ENCODE assay signal across 35 mouse cellular contexts in genomic region chr16:61441881-61442280, GRCm38 (mm10).
A peak's percentile ranks its signal among the peaks of the same experiment; 100 is the strongest.
DNase-seq lines count a peak whose midpoint lies in the region; ATAC-seq and TF ChIP-seq lines count a peak whose summit lies in the region.
"Had no signal": no experiment of that assay in that cellular context is flagged by ENCODE, and none has a peak within 500 bp of the region (broad histone marks: within the 10 kb centered on the region; RNA-seq: fewer than 3 reads in every experiment).

No protein-coding gene starts in this region.

- ATAC-seq in forebrain, embryonic 14.5 days: no peak
- ATAC-seq in forebrain, embryonic 12.5 days (ENCODE audit: low FRiP score): no peak
- ATAC-seq in lung, embryonic 14.5 days (ENCODE audit: insufficient read depth): no peak
- no peak for ATAC-seq in lung, postnatal 0 days
- ATAC-seq: activated CD4-positive, CD25-positive, alpha-beta regulatory T cell, adult 4 months; forebrain, embryonic 13.5 days; inflammation-experienced regulatory T-cells, adult 6 months had no signal

- no peaks in the 10 kb centered on the region for H3K4me1 ChIP-seq in forebrain, embryonic 14.5 days (ENCODE audit: control insufficient read depth, insufficient read depth, low read length)
- H3K4me1 ChIP-seq in forebrain, embryonic 12.5 days: no peaks in the 10 kb centered on the region
- no peaks in the 10 kb centered on the region for H3K4me1 ChIP-seq in lung, embryonic 14.5 days (ENCODE audit: insufficient read depth)
- no peaks in the 10 kb centered on the region for H3K4me1 ChIP-seq in lung, postnatal 0 days (ENCODE audit: insufficient read depth, low read depth, low read length)
- H3K4me1 ChIP-seq: embryonic facial prominence, embryonic 15.5 days; forebrain, embryonic 13.5 days; heart, embryonic 10.5 days; heart, embryonic 15.5 days; hindbrain, embryonic 13.5 days; kidney, embryonic 15.5 days; limb, embryonic 10.5 days; limb, embryonic 15.5 days; liver, embryonic 13.5 days; midbrain, embryonic 10.5 days; neural tube, embryonic 15.5 days had no signal

- no peaks in the 10 kb centered on the region for H3K36me3 ChIP-seq in forebrain, embryonic 14.5 days (ENCODE audit: control insufficient read depth, insufficient read depth, low read length)
- H3K36me3 ChIP-seq in forebrain, embryonic 12.5 days (replicated peaks): no peaks in the 10 kb centered on the region
- H3K36me3 ChIP-seq in lung, embryonic 14.5 days (ENCODE audit: insufficient read depth): no peaks in the 10 kb centered on the region
- H3K36me3 ChIP-seq in lung, postnatal 0 days (ENCODE audit: insufficient read depth, low read length): no peaks in the 10 kb centered on the region
- H3K36me3 ChIP-seq: embryonic facial prominence, embryonic 15.5 days; heart, embryonic 10.5 days; heart, embryonic 15.5 days; hindbrain, embryonic 13.5 days; kidney, embryonic 15.5 days; limb, embryonic 10.5 days; limb, embryonic 15.5 days; liver, embryonic 13.5 days; midbrain, embryonic 10.5 days; neural tube, embryonic 15.5 days had no signal

- H3K27me3 ChIP-seq in forebrain, embryonic 14.5 days (replicated peaks; ENCODE audit: control insufficient read depth, insufficient read depth, low read length): no peaks in the 10 kb centered on the region
- H3K27me3 ChIP-seq in forebrain, embryonic 12.5 days: no peaks in the 10 kb centered on the region
- H3K27me3 ChIP-seq in lung, embryonic 14.5 days (ENCODE audit: insufficient read depth, low read length): no peaks in the 10 kb centered on the region
- no peaks in the 10 kb centered on the region for H3K27me3 ChIP-seq in lung, postnatal 0 days (replicated peaks; ENCODE audit: insufficient read depth, low read length)
- H3K27me3 ChIP-seq: CH12.LX; embryonic facial prominence, embryonic 15.5 days; forebrain, embryonic 13.5 days; heart, embryonic 15.5 days; hindbrain, embryonic 13.5 days; kidney, embryonic 15.5 days; limb, embryonic 15.5 days; liver, embryonic 13.5 days; neural tube, embryonic 15.5 days had no signal

- no peak for TF ChIP-seq EP300 in lung, postnatal 0 days (IDR thresholded peaks at IDR 0.05)

- H3K27ac ChIP-seq in forebrain, embryonic 14.5 days (ENCODE audit: low read depth, low read length): no peak overlapping the region
- no peak overlapping the region for H3K27ac ChIP-seq in forebrain, embryonic 12.5 days
- no peak overlapping the region for H3K27ac ChIP-seq in lung, embryonic 14.5 days (ENCODE audit: low read depth)
- H3K27ac ChIP-seq in lung, postnatal 0 days (ENCODE audit: low read length): no peak overlapping the region
- H3K27ac ChIP-seq: embryonic facial prominence, embryonic 15.5 days; forebrain, embryonic 13.5 days; heart, embryonic 10.5 days; heart, embryonic 15.5 days; hindbrain, embryonic 13.5 days; kidney, embryonic 15.5 days; layer of hippocampus, adult 2 months; limb, embryonic 10.5 days; limb, embryonic 15.5 days; liver, embryonic 13.5 days; midbrain, embryonic 10.5 days; neural tube, embryonic 15.5 days; stomach, postnatal 0 days had no signal

- no peak overlapping the region for H3K4me2 ChIP-seq in forebrain, embryonic 14.5 days (ENCODE audit: low read length)
- no peak overlapping the region for H3K4me2 ChIP-seq in forebrain, embryonic 12.5 days
- H3K4me2 ChIP-seq in lung, embryonic 14.5 days: no peak overlapping the region
- H3K4me2 ChIP-seq in lung, postnatal 0 days (replicated peaks; ENCODE audit: low read depth, low read length): no peak overlapping the region
- H3K4me2 ChIP-seq: embryonic facial prominence, embryonic 15.5 days; forebrain, embryonic 13.5 days; heart, embryonic 15.5 days; hindbrain, embryonic 13.5 days; kidney, embryonic 15.5 days; limb, embryonic 15.5 days; liver, embryonic 13.5 days; neural tube, embryonic 15.5 days had no signal

- H3K4me3 ChIP-seq in forebrain, embryonic 14.5 days (ENCODE audit: low read depth, low read length): no peak overlapping the region
- H3K4me3 ChIP-seq in forebrain, embryonic 12.5 days (replicated peaks): no peak overlapping the region
- H3K4me3 ChIP-seq in lung, embryonic 14.5 days (ENCODE audit: low read depth, low read length): no peak overlapping the region
- no peak overlapping the region for H3K4me3 ChIP-seq in lung, postnatal 0 days (ENCODE audit: low read depth, low read length)
- H3K4me3 ChIP-seq: embryonic facial prominence, embryonic 15.5 days; forebrain, embryonic 13.5 days; heart, embryonic 10.5 days; heart, embryonic 15.5 days; hindbrain, embryonic 13.5 days; kidney, embryonic 15.5 days; layer of hippocampus, adult 2 months; limb, embryonic 10.5 days; limb, embryonic 15.5 days; liver, embryonic 13.5 days; midbrain, embryonic 10.5 days; neural tube, embryonic 15.5 days had no signal

- no peak for TF ChIP-seq CTCF in lung, embryonic 14.5 days (IDR thresholded peaks at IDR 0.05; ENCODE audit: low read depth)
- no peak for TF ChIP-seq CTCF in lung, postnatal 0 days (IDR thresholded peaks at IDR 0.05)

- DNase-seq in cerebellum, adult 9-10 months: peak; percentile 2
- no peak for DNase-seq in cerebellum, adult 8-10 months
- DNase-seq in forebrain, embryonic 14.5 days (ENCODE audit: low spot score): peak; percentile 2
- DNase-seq in lung, embryonic 14.5 days: peak; percentile 12
- DNase-seq in lung, postnatal 0 days (ENCODE audit: low spot score): no peak
- peak; percentile 27 for DNase-seq in mesoderm, embryonic 11.5 days (ENCODE audit: low read depth, low spot score)
- no peak for DNase-seq in layer of hippocampus, postnatal 14 days (ENCODE audit: low spot score in 2 of 2)
- DNase-seq: adrenal gland, adult 2 months; adrenal gland, postnatal 36 days; cerebellum, adult 11 months; gastrocnemius, postnatal 14 days; kidney, adult 11 months; kidney, postnatal 36 days; liver, embryonic 13.5 days; lung, adult 18-20 months; lung, postnatal 14 days; right cerebral cortex, postnatal 4 days; thymus, adult 18-20 months; thymus, postnatal 36 days had no signal

- 89% methylated on average over 2 of the region's 2 CpGs for WGBS in forebrain, embryonic 14.5 days
- WGBS in forebrain, embryonic 12.5 days: 86% methylated on average over 2 of the region's 2 CpGs
- 64% methylated on average over 2 of the region's 2 CpGs for WGBS in lung, embryonic 14.5 days
- WGBS in lung, postnatal 0 days: 87% methylated on average over 2 of the region's 2 CpGs

- H3K9me3 ChIP-seq in forebrain, embryonic 14.5 days (replicated peaks; ENCODE audit: control insufficient read depth, low read length): no peaks in the 10 kb centered on the region
- no peaks in the 10 kb centered on the region for H3K9me3 ChIP-seq in forebrain, embryonic 12.5 days
- H3K9me3 ChIP-seq in lung, embryonic 14.5 days (ENCODE audit: low read depth, low read length): no peaks in the 10 kb centered on the region
- no peaks in the 10 kb centered on the region for H3K9me3 ChIP-seq in lung, postnatal 0 days (ENCODE audit: low read length)
- H3K9me3 ChIP-seq: embryonic facial prominence, embryonic 15.5 days; forebrain, embryonic 13.5 days; heart, embryonic 10.5 days; heart, embryonic 15.5 days; hindbrain, embryonic 13.5 days; kidney, embryonic 15.5 days; limb, embryonic 10.5 days; limb, embryonic 15.5 days; liver, embryonic 13.5 days; midbrain, embryonic 10.5 days; neural tube, embryonic 15.5 days had no signal

- H3K9ac ChIP-seq in forebrain, embryonic 14.5 days (ENCODE audit: low read length): no peak overlapping the region
- no peak overlapping the region for H3K9ac ChIP-seq in forebrain, embryonic 12.5 days
- no peak overlapping the region for H3K9ac ChIP-seq in lung, embryonic 14.5 days
- H3K9ac ChIP-seq in lung, postnatal 0 days (replicated peaks; ENCODE audit: low read depth): no peak overlapping the region
- H3K9ac ChIP-seq: embryonic facial prominence, embryonic 15.5 days; forebrain, embryonic 13.5 days; heart, embryonic 15.5 days; hindbrain, embryonic 13.5 days; kidney, embryonic 15.5 days; limb, embryonic 15.5 days; liver, embryonic 13.5 days; neural tube, embryonic 15.5 days had no signal

Comparison
In these comparisons a context has a peak if more than half of its experiments do, and no peak if none do; other contexts are left out.
1. DNase-seq: peak in cerebellum, adult 9-10 months (single experiment), forebrain, embryonic 14.5 days (single experiment), lung, embryonic 14.5 days (single experiment) and mesoderm, embryonic 11.5 days (single experiment); none in cerebellum, adult 8-10 months (single experiment), lung, postnatal 0 days (single experiment) and layer of hippocampus, postnatal 14 days (0 of 2).